Mouse (Mus musculus): ENCODE results near the gene Ddx42. TPM values are rescaled to one million over a fixed set of nuclear protein-coding genes. Genes with fewer than 3 reads are reported as not detected.

Gene Ddx42
- total RNA-seq, 4 experiments from 2014 or later, result 22.8 to 26.9 (median 24.4) TPM

Other genes starting within 250 kb of the Ddx42 start
- gene Ace, start 249.0 kb upstream of the Ddx42 start, total RNA-seq (2022), result 10 to 100 TPM in 3 of 4 experiments, 1 to 10 TPM in 1; 9.4 to 21.2 (median 13.4) TPM
- gene Ace3, start 222.3 kb upstream of the Ddx42 start, total RNA-seq (2022), result not detected
- gene Kcnh6, start 208.8 kb upstream of the Ddx42 start, total RNA-seq (2022), result not detected
- gene Dcaf7, start 180.1 kb upstream of the Ddx42 start, total RNA-seq (2022), result 10 to 100 TPM; 21.1 to 27.1 (median 25.0) TPM
- gene Taco1, start 150.9 kb upstream of the Ddx42 start, total RNA-seq (2022), result 10 to 100 TPM; 35.8 to 42.1 (median 39.3) TPM
- gene Map3k3, start 132.3 kb upstream of the Ddx42 start, total RNA-seq (2022), result 10 to 100 TPM; 20.6 to 24.8 (median 22.5) TPM
- not detected for gene Gm10840, start 56.1 kb upstream of the Ddx42 start, total RNA-seq (2022)
- gene Limd2, start 56.1 kb upstream of the Ddx42 start, total RNA-seq (2022), result 1 to 10 TPM; 2.2 to 2.8 (median 2.4) TPM
- gene Strada, start 14.8 kb upstream of the Ddx42 start, total RNA-seq (2022), result 10 to 100 TPM; 11.1 to 14.7 (median 12.6) TPM
- 10 to 100 TPM; 59.2 to 76.2 (median 65.5) TPM for gene Ccdc47, start 582 bp upstream of the Ddx42 start, total RNA-seq (2022)
- 10 to 100 TPM; 18.0 to 28.8 (median 21.3) TPM for gene Ftsj3, start 39.2 kb downstream of the Ddx42 start, total RNA-seq (2022)
- 100 to 1,000 TPM; 125 to 150 (median 137) TPM for gene Psmc5, start 39.2 kb downstream of the Ddx42 start, total RNA-seq (2022)
- 10 to 100 TPM in 2 of 4 experiments, 1 to 10 TPM in 2; 8.3 to 11.5 (median 10.0) TPM for gene Smarcd2, start 56.0 kb downstream of the Ddx42 start, total RNA-seq (2022)
- gene Tcam1, start 59.7 kb downstream of the Ddx42 start, total RNA-seq (2022), result under 1 TPM in 3 of 4 experiments, not detected in 1; 0.07 to 0.13 (median 0.12) TPM
- not detected for gene Gh, start 84.9 kb downstream of the Ddx42 start, total RNA-seq (2022)
- gene Cd79b, start 97.8 kb downstream of the Ddx42 start, total RNA-seq (2022), result under 1 TPM in 3 of 4 experiments, not detected in 1; 0.24 to 0.58 (median 0.25) TPM
- 100 to 1,000 TPM; 486 to 711 (median 596) TPM for gene Scn4a, start 136.4 kb downstream of the Ddx42 start, total RNA-seq (2022)
- gene Prr29, start 148.5 kb downstream of the Ddx42 start, total RNA-seq (2022), result 1 to 10 TPM; 3.3 to 5.5 (median 4.3) TPM
- 1 to 10 TPM; 2.3 to 5.2 (median 4.3) TPM for gene Icam2, start 171.1 kb downstream of the Ddx42 start, total RNA-seq (2022)

Data from gastrocnemius, adult 8-10 months (tissue).